Comparison of ENCODE assay signal across 9 mouse cellular contexts in genomic region chr7:75880650-75881049, GRCm38 (mm10). TPM values are rescaled to one million over a fixed set of nuclear protein-coding genes. Genes with fewer than 3 reads are reported as not detected.
DNase-seq lines count a peak whose midpoint lies in the region; ATAC-seq lines count a peak whose summit lies in the region.
"Had no signal": no experiment of that assay in that cellular context is flagged by ENCODE, and none has a peak within 500 bp of the region (broad histone marks: within the 10 kb centered on the region; RNA-seq: fewer than 3 reads in every experiment).

No protein-coding gene starts in this region.

- H3K4me3 ChIP-seq in forebrain, embryonic 11.5 days (ENCODE audit: low read depth, low read length) = no peak overlapping the region
- H3K4me3 ChIP-seq in heart, embryonic 16.5 days (ENCODE audit: low read length) = no peak overlapping the region
- no peak overlapping the region for H3K4me3 ChIP-seq in liver, embryonic 13.5 days (replicated peaks)
- no peak overlapping the region for H3K4me3 ChIP-seq in stomach, embryonic 15.5 days (replicated peaks)
- H3K4me3 ChIP-seq: erythroblast, embryonic 14.5 days had no signal

- no peaks in the 10 kb centered on the region for H3K9me3 ChIP-seq in forebrain, embryonic 11.5 days (ENCODE audit: control insufficient read depth, low read length)
- no peaks in the 10 kb centered on the region for H3K9me3 ChIP-seq in heart, embryonic 16.5 days (replicated peaks; ENCODE audit: control insufficient read depth, low read length)
- no peaks in the 10 kb centered on the region for H3K9me3 ChIP-seq in liver, embryonic 13.5 days (replicated peaks)
- H3K9me3 ChIP-seq in stomach, embryonic 15.5 days = no peaks in the 10 kb centered on the region

- no peak overlapping the region for H3K4me2 ChIP-seq in forebrain, embryonic 11.5 days (ENCODE audit: low read depth, low read length, severe bottlenecking)
- H3K4me2 ChIP-seq in heart, embryonic 16.5 days (ENCODE audit: low read depth, low read length) = no peak overlapping the region
- H3K4me2 ChIP-seq in liver, embryonic 13.5 days = no peak overlapping the region
- H3K4me2 ChIP-seq in stomach, embryonic 15.5 days = no peak overlapping the region

- no peaks in the 10 kb centered on the region for H3K36me3 ChIP-seq in forebrain, embryonic 11.5 days (ENCODE audit: control insufficient read depth, insufficient read depth, low read length)
- H3K36me3 ChIP-seq in heart, embryonic 16.5 days (ENCODE audit: control insufficient read depth, insufficient read depth) = no peaks in the 10 kb centered on the region
- no peaks in the 10 kb centered on the region for H3K36me3 ChIP-seq in liver, embryonic 13.5 days
- H3K36me3 ChIP-seq in stomach, embryonic 15.5 days = no peaks in the 10 kb centered on the region

- H3K9ac ChIP-seq in forebrain, embryonic 11.5 days (ENCODE audit: low read length) = no peak overlapping the region
- no peak overlapping the region for H3K9ac ChIP-seq in heart, embryonic 16.5 days (ENCODE audit: low read length)
- no peak overlapping the region for H3K9ac ChIP-seq in liver, embryonic 13.5 days
- H3K9ac ChIP-seq in stomach, embryonic 15.5 days = no peak overlapping the region

- WGBS in forebrain, embryonic 11.5 days = 3% methylated on average over 8 of the region's 8 CpGs
- 3% methylated on average over 8 of the region's 8 CpGs for WGBS in heart, embryonic 16.5 days
- WGBS in liver, embryonic 13.5 days (ENCODE audit: insufficient replicate concordance) = 10% methylated on average over 8 of the region's 8 CpGs
- 3% methylated on average over 8 of the region's 8 CpGs for WGBS in stomach, embryonic 15.5 days

- H3K27me3 ChIP-seq in forebrain, embryonic 11.5 days (ENCODE audit: control insufficient read depth, insufficient read depth, low read length) = no peaks in the 10 kb centered on the region
- no peaks in the 10 kb centered on the region for H3K27me3 ChIP-seq in heart, embryonic 16.5 days (ENCODE audit: control insufficient read depth, insufficient read depth, low read length)
- no peaks in the 10 kb centered on the region for H3K27me3 ChIP-seq in liver, embryonic 13.5 days
- H3K27me3 ChIP-seq in stomach, embryonic 15.5 days (replicated peaks) = no peaks in the 10 kb centered on the region

- no peaks in the 10 kb centered on the region for H3K4me1 ChIP-seq in forebrain, embryonic 11.5 days (replicated peaks; ENCODE audit: control insufficient read depth, insufficient read depth, low read length)
- peaks cover 3% of the 10 kb centered on the region; the same call in 1 of the 2 replicates for H3K4me1 ChIP-seq in heart, embryonic 16.5 days (ENCODE audit: control insufficient read depth, insufficient read depth, low read length)
- H3K4me1 ChIP-seq in liver, embryonic 13.5 days (replicated peaks) = peaks cover 6% of the 10 kb centered on the region
- no peaks in the 10 kb centered on the region; the same call in 1 of the 2 replicates for H3K4me1 ChIP-seq in stomach, embryonic 15.5 days

- DNase-seq in c-Kit-positive CD71-negative TER-119-negative erythroid progenitor cells, embryonic 14.5 days (ENCODE audit: low read depth) = peak; percentile 74
- peak; percentile 94 for DNase-seq in forebrain, embryonic 11.5 days (ENCODE audit: low spot score)
- DNase-seq in kidney, postnatal 25 days = peak; percentile 72 to 76
- DNase-seq in liver, embryonic 13.5 days = peak; percentile 75
- DNase-seq in neural tube, embryonic 10.5 days (ENCODE audit: extremely low spot score, low spot score) = peak; percentile 89

- ATAC-seq in CD4-positive, CD25-positive, alpha-beta regulatory T cell, adult 4 months = peak; percentile 78
- peak; percentile 93 for ATAC-seq in forebrain, embryonic 11.5 days (replicated peaks; ENCODE audit: low FRiP score)
- ATAC-seq in heart, embryonic 16.5 days (replicated peaks; ENCODE audit: extremely low read depth, insufficient read depth, low FRiP score) = peak; percentile 91
- peak; percentile 84 for ATAC-seq in liver, embryonic 13.5 days (ENCODE audit: low read depth)
- ATAC-seq in stomach, embryonic 15.5 days (ENCODE audit: insufficient read depth, low FRiP score, low read depth) = peak; percentile 89

- H3K27ac ChIP-seq in forebrain, embryonic 11.5 days (ENCODE audit: low read depth, low read length) = no peak overlapping the region
- no peak overlapping the region for H3K27ac ChIP-seq in heart, embryonic 16.5 days (ENCODE audit: low read length)
- no peak overlapping the region for H3K27ac ChIP-seq in liver, embryonic 13.5 days
- no peak overlapping the region for H3K27ac ChIP-seq in stomach, embryonic 15.5 days

RNA-seq across cellular contexts. Expression of gene Klhl25, which starts 32.5 kb away (rescaled TPM):
- polyA plus RNA-seq in CD4-positive, CD25-positive, alpha-beta regulatory T cell, adult 4 months (2017; shearing (Covaris generic)) = 10 to 100 TPM; 11.1 to 15.7 TPM
- 22.5 and 25.8 TPM in 2 replicates for polyA plus RNA-seq in forebrain, embryonic 11.5 days (2014; fragmentation: Nextera tagmentation; extraction: Ambion mirVana)
- polyA plus RNA-seq in heart, embryonic 16.5 days (2015; fragmentation: Nextera tagmentation; extraction: Ambion mirVana) = 9.1 and 10.9 TPM in 2 replicates
- 10.3 and 11.3 TPM in 2 replicates for polyA plus RNA-seq in liver, embryonic 13.5 days (2015; fragmentation: Nextera tagmentation; extraction: Ambion mirVana)
- 11.5 TPM in 2 replicates for polyA plus RNA-seq in stomach, embryonic 15.5 days (2015; fragmentation: Nextera tagmentation; extraction: Ambion mirVana)
